Mouse (Mus musculus): ENCODE results near the gene Cnppd1.
A peak's percentile ranks its signal among the peaks of the same experiment; 100 is the strongest.

Gene Cnppd1

DNA sequence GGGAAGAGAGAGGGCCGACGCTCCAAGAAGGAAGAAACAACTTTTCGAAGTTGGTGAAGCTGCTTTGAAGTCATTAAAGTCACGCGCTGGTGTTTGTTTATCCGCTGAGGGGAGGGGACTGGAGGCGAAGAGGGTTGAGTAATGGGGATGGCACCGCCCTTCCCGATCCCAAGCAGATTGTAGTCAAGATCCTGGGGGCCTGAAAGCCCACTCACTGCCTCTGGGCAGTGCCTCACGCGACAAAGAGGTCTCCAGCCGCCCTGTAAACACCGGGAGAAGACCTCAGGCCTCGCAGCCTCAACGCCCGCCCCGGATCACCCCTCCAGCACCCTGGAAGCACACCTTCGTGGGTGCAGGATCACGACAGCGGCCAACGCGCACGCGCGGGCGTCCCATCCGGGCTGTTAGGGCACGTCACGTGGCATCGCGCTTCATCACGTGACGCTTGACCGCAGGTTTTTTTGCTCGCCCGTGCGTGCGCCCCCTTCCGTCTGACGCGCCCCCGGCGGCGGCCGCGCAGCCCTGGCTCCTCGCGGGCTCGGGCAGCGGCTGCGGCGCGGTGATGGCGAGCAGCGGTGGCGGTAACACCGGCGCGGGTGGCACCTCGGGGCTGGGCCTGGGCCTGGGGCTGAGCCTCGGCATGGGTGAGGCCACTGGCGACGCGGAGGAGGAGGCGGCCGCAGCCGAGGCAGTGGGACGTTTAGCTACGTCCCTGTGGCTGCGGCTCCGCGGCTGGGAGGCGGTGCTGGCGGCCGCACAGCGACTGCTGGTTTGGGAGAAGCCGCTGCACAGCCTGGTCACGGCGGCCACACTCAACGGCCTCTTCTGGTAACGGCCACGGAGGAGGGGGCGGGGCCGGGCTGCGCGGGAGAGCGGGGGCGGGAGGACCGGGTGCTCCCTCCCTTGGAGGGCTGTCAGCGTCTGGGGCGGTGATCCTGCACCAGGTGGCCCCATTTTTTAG lies at the start of gene Cnppd1, which contains the start of gene Retreg2:
Gene Cnppd1, minus strand, starts transcription at position 411 of the 961 bp plus-strand sequence.
Gene Retreg2, plus strand, starts transcription at position 478 of the 961 bp plus-strand sequence.
- peak; percentile 98 for DNase-seq (ENCODE audit: low spot score)

DNA sequence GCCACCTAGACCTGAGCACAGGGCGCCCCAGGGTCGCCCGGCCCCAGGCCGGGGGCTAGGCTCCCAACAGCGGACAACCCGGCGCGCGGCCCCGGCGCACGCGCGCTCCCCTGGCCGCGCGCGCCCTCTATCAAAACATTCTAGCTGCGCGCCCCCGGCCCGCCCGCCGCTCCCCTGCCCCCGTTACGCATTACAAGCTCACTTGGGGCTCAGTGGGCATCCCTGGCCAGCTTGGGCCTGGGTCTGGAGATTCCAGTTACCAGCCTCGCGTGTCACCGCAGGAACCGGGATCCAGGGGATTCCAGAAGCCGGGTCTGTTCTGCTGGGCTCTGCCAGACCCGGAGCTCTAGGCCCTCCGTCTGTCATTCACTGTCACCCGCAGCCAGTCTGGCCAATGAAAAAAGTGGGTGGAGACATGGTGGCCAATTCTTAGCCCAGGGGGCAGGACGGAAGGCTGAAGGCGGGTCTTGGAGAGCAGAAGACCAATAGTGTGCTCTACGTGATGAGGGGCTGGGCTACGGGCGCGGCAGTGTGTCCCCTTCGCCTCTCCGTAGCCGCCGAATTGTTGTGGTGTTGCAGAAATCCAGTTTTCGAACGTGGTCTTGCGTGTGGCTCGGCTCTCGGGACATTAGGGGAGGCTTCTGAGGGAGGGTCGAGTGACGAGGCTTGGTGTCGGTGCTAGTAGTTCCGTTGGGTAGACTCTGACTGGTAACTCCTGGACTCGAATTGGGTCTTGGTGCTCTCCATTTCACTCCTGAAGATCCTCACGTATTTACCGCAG lies 49.3 kb upstream of the Cnppd1 start, which contains the start of the genes Ankzf1 and Atg9a:
Gene Ankzf1, plus strand, starts transcription at position 530 of the 781 bp plus-strand sequence.
Gene Atg9a, minus strand, starts transcription at position 575 of the 781 bp plus-strand sequence.
- DNase-seq (ENCODE audit: low spot score), result peak; percentile 96

DNA sequence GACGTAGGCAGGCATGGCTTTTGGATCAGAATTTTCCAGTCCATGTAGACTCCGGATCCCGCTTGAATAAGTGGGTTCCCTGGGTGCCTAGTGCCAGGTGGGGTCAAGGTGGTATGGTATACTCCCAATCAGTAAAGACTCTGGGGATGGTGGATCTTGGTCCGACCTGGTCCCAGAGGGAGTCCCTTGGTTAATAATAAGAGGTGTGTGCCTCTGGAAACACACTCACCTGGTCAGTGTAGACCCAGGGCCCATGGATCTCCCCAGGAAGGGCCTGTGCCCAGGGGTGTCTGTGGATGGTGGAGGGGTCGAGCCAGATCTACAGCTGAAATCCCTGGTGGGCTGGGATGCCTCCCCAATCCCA lies 48.7 kb upstream of the Cnppd1 start:
- DNase-seq (ENCODE audit: low spot score), result no peak

DNA sequence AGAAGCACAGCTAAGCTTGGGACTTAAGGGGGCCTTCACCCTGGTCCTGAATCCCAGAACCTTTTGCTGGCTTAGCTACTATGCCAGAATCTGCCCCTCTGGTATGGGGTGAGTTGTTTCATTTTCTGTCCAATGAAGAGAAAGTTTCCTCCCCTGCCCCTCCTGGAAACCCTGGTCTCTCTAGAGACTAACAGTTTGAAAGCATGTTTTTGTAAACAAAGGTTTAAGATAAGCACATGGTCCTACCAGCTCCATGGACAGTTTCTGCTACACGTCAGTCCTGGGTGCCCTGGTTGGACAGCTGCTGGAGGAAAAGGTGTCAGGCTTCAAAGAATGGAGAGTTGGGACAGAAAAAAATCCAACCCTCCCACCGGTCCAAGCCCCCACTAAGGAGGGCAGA lies 48.1 kb upstream of the Cnppd1 start:
- no peak for DNase-seq (ENCODE audit: low spot score)

DNA sequence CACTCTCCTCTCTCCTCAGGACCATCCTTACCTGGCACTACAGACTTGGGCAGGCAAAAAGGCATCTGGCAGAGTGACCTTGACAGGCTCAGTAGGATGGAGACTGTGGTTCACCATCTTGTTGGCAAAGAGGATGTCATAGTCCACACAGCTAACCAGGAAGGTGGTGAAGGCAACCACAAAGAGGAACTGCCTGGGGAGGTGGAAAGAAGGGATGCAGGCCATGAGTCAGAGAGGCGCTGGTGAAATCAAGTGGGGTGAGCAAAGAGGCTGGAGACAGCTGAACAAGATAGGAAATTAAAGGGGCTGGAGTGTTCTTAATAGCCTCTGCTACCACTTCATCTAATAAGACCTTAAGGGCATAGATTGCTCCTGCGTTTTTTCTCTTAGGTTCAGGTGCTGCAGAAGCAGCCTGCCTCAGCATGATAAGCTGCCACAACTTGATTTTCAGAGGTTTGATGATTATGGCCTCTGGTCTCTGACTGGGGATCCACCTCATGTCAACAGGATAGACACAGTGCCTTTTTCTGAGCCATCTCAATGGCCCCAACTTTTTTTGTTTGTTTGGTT lies 45.5 kb upstream of the Cnppd1 start:
- DNase-seq (ENCODE audit: low spot score), result no peak

DNA sequence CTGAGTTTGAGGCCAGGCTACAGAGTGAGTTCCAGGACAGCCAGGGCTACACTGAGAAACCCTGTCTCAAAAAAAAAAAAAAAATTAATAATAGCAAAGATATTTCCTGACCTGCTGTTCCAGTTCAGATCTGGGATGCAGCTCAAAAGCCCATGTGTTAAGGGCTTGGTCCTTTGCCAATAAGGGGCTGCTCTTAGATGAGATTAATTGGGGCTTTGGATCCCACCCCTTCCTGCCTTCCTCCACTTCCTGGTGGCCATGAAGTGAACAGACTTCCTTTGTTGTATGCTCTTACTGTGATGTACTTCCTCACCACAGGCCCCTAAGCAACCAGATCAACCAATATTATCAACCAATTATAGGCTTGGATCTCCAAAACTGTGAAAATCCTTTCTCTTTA lies 44.6 kb upstream of the Cnppd1 start:
- no peak for DNase-seq (ENCODE audit: low spot score)

DNA sequence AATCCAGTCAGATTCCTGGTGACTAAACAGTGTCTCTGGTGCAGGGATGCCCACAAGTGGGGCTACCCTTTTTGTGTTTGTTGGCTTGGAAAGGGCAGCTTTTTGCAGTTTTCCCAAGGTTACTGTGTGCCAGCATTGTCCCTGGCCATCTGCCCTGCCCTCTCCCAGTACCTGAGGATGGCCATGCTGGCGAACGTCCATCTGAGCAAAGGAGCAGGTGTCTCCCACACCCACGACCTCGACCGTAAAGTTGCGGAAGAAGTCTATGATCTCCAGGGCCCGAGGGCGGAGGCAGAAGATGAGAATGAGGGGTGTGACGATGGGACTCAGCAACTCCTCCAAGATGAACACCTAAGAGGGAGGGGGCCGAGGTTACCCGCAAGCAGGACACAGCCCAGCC lies 43.0 kb upstream of the Cnppd1 start:
- DNase-seq (ENCODE audit: low spot score), result no peak

DNA sequence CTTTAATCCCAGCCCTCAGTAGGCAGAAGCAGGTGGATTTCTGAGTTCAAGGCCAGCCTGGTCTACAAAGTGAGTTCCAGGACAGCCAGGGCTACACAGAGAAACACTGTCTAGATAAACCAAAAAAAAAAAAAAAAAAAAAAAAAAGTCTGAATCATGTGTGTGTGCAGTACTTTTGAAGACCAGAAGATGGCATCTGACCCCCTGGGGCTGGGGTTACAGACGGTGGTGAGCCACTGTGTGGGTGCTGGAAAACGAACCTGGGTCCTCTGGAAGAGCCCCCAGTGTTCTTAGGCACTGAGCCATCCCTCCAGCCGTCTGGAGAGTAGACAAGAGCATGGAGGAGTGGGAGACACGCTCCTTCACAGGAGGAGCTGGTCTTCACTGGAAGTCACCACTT lies 39.6 kb upstream of the Cnppd1 start:
- DNase-seq (ENCODE audit: low spot score), result no peak

DNA sequence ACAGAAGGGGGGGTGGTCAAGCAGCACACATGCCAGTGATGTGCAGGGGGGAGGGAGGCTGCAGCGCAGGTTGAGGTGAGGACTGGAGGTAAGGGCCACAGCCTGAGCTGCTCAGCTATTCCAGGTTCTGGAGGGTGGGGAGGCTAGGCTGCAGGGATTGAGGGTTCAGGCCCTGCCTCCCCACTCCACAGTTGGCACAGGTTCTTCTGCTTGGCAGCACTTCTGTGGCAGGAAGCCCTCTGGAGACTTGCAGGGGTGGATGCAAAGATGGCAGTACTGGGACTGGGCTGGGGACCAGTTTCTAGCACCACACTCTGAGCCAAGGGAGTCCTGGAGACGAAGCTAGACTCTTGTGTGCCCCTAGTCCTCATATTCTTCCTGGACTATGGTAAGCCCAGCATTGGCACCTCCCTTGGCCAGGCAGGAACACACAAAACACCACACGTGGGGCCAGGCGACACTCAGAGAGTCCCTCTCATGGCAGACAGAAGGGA lies 38.9 kb upstream of the Cnppd1 start:
- no peak for DNase-seq (ENCODE audit: low spot score)

DNA sequence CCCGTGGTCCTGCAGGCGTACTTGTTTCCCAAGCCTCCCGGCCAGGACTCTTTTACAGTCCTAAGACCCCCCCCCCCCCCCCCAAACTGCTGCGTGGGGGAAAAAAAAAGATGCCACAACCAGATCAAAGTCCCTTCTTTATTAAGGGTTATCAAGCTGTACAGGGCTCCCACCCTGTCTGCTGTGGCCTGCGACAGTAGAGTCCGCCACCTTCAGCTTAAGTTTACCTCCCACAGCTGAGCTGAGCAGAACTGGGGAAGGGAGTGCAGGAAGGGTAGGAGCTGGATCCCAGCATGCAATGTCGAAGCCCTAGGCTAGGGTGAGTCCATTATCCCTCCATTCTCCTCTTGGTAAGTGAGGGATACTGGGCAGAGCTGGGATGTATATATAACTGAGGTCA lies 38.2 kb upstream of the Cnppd1 start:
- DNase-seq (ENCODE audit: low spot score), result no peak

DNA sequence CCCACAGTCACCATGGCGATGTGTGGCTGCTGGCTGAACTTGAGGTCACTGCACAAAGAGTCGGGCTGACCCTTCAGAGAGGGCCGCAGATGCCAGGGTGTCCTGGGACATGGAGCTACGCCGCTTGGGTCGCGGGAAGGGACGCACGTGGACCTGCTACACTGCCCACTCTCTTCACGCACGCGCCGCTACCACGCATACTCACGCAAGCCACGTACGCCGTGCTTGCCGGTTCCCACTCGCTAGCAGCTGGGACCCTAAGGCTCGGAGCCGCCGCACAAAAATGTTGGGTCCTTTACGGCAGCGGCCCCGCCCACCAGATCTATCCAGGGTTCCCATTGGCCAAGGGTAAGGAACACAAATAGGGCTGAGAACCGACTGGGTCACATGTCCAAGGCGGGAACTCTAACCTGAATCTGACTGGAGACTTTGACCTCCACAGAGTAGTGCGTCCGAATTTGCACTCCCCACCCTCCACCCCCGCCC lies 37.6 kb upstream of the Cnppd1 start, which contains the start of gene Abcb6:
Gene Abcb6, minus strand, starts transcription at position 288 of the 486 bp plus-strand sequence.
- peak; percentile 95 for DNase-seq (ENCODE audit: low spot score)

DNA sequence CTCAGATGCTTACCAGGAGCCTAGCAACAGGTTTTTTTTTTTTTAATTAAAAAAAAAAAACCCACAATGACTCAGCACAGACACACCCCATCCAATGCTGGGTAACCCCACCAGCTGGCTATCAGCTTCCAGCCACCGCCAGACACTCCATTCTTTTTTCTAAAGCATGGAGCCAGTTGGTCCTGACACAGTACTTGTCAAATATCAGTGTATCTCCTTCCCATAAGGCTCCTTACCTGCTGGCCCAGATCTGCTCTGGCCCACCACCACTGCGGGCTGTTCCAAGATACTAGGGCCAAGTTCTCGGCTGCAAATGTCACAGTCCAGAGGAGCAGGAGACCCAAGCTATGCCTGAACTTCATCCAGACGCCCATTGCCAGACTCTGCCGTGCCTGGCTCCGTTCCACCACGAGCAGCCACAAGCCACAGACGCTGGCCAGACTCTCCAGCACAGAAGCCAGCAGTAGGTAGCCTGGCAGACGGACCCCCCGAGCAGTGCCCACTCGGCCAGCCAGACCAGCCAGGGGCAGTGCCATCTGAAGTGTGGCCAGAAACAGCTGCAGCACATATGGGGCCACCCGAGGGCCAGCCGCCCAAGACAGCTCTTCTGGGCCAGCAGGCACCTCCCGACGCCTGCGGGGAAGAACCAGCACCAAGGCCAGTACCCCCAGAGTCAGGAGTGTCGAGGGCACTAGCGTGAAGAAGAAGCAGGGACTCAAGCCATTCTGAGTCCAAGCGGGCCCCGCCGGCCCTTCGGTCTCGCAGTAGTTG lies 37.0 kb upstream of the Cnppd1 start:
- DNase-seq (ENCODE audit: low spot score), result peak; percentile 13

DNA sequence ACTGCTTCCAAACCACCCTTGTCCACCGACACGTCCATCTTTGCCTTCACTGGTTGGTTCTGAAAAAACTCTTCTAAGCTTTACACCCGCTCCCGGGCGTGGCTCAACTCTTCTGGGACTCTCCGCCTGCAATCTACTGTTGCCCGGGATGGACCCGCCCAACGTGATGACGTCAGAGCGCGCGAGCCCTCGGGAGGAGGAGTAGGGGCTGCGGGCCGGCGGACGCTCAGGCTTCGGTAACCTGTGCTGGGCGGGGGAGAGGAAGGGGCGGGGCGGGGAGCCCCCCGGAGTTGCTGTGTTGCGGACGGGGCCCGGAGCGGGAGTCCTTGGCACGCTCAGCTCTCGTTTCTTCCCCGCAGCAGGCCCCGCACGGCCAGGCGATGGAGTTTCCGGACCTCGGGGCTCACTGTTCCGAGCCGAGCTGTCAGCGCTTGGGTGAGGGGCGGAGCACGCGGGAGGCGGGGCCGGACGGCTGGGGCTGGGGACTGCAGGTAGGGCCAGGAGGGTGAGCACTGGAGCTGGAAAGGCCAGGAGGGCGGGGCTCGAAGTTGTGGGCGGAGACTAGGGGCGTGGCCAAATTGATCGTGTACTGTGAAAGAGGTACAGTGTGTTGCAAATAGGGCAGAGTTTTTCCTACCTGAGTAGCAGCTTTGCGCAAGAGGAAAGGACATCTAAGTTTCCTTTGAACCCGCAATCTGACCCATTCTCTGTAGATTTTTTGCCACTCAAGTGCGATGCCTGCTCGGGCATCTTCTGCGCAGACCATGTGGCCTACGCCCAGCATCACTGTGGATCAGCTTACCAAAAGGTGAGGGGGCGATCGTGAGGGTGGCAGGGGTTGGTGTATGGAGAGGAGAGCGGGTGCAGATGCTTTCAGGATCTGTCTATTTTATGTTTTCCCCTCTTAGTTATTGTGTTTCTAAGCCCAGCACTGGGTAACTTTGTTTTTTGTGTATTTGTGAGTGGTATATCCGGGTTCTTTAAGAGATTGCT lies 26.3 kb upstream of the Cnppd1 start, which contains the start of gene Zfand2b:
Gene Zfand2b, plus strand, starts transcription at position 175 of the 993 bp plus-strand sequence.
- DNase-seq (ENCODE audit: low spot score), result peak; percentile 93

DNA sequence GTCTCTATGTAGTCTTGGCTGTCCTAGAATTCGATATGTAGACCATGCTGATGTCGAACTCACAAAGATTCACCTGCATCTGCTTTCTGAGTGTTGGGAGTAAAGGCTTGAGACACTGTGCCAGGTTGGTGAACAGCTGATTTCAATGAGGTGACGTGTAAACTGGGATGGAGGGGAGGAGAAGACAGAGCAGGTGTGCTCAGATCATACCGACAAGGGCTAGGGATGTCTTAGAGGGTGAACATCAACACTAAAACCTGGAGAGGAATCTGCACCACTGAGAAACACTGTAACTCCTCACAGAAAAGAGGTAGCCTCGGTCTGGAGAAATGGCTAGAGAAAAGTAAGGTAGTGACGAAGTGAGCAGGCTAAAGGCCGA lies 25.6 kb upstream of the Cnppd1 start:
- no peak for DNase-seq (ENCODE audit: low spot score)

DNA sequence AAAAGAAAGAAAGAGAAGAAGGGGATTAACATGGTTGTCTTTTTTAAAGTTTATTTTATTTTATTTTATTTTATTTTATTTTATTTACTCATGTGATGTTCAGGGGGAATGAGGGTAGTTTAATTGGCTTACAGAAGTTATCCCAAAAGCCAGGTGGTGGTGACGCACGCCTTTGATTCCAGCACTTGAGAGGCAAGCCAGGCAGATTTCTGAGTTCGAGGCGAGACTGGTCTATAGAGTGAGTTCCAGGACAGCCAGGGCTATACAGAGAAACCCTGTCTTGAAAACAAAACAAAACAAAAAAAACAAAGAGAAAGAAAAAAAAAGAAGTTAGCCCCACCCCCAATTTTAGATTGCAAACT lies 17.7 kb upstream of the Cnppd1 start:
- no peak for DNase-seq (ENCODE audit: low spot score)

DNA sequence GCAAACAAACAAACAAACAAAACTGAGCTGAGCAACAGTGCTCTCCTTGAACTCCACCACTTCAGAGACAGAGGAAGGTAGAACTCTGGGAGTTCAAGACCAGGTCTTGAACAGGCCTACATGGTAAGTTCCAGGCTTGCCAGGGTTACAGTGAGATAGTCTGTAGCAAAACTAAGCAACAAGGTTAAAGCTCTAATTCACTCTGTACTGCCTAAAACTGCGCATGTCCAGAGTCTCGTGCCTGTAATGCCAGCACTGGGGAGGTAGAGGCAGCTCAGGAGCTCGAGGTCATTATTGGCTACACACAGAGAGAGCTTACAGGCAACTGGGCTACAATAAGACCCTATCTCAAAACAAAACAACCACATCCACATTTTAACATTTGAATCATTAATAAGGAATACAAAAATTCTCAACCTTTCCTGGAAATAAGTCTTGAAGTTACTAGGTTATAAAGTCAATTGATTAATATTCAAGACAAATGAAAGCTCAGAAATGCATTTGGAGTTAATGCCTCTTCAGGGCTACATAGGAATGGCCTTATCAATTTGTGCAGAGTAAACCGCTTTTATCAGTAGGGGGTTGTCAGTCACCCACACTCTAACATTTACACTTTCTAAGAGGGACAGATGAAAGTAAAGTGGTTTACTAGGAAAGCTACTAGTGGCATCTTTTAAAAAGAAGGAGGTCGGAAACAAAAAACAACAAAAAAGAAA lies 17.2 kb upstream of the Cnppd1 start:
- no peak for DNase-seq (ENCODE audit: low spot score)

DNA sequence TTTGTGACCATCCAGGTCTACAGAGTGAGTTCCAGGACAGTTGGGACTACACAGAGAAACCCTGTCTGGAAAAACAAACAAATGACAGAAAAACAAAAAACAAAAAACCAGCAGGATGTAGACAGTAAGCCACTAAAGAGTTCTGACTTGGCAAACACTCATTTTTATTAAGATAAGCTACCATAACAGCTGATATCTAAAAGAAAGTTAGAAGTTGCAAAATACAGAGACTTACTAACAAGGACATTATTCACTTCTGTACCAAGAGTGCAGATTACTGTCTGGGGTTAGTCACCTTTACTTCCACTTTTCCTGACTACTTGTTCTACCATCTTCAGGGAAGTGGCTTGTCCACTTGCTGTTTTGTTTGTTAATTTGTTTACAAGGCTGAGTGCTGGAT lies 16.5 kb upstream of the Cnppd1 start:
- DNase-seq (ENCODE audit: low spot score), result no peak

DNA sequence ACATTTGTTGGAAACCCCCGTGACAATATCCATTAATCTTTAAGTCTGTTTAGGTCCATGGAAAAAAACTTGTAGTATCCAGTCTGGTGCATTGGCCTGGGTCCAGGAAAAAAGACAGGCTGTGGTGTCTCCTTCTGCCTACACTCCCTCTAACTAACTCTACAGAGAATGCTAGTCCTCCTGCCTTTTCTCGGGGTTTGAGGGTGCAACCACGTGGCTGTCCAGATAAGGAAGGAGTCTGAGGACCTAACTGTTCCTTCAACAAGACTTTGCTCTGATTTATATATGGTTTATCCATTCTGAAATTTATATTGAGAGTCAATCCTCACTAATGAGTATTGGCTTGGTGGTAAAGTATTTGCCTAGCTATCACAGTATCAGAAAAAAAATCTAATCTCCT lies 13.3 kb upstream of the Cnppd1 start:
- DNase-seq (ENCODE audit: low spot score), result no peak

DNA sequence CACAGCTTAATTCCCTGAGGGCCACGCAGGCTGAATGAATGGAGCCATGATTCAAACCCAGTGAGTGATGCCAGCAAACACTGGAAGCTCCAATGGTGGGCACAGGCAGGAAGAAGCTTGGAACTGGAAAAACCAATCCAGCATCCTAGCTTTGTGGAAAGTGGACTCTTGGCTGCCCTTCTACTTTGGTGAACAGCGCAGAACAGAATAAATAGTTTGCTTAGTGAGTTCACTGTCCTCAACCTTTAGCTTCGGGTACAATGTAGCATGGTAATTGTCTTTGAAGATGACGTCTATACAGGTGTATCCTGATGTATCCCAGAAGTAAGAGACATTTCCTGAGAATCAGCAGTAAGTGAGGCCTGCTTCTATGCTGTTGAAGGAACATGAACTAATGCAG lies 6.2 kb upstream of the Cnppd1 start:
- DNase-seq (ENCODE audit: low spot score), result no peak

All from retina, embryonic 14.5 days (tissue).